Mouse (Mus musculus) small intestine, adult 2 months (tissue): ENCODE measurements around the gene 1110051M20Rik.

Experiments
- CTCF ChIP-seq: fragments of 200-500 bp; IDR thresholded peaks from 2 replicates; pipeline ENCODE4 v1.5.1; 2012; ENCODE audit warnings: low read depth, mild to moderate bottlenecking, control low read depth, inconsistent platforms, low read length, moderate library complexity, mixed read lengths; ENCODE audit not compliant: insufficient replicate concordance, insufficient read length; ENCODE audit errors: extremely low read depth
- POLR2A ChIP-seq: fragments of 200-500 bp; IDR thresholded peaks from 2 replicates; pipeline ENCODE4 v1.6.1; 2012; ENCODE audit warnings: low read depth, mild to moderate bottlenecking, control low read depth, inconsistent platforms, low read length, moderate library complexity

DNA sequence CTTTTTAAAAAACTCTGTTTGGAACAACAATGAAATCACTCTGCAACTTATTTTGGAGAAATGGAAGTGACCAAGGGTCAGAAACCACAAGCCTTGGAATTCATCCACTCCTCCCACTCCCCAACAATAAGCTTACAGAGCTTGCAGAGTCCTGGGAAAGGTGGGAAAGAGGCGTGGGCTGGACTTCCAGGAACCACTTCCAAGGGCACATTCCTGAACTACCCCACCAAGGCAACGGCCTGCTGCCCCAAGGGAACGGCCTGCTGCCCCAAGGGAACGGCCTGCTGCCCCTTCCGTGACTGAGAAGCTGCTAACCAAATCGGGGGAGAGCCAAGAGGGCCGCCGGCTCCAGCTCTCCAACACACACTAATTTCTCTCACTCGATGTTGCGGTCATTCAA lies 5.2 kb downstream of the 1110051M20Rik start:
- TF ChIP-seq POLR2A (no peak), CTCF (no peak)
